Mouse (Mus musculus) neural tube, embryonic 11.5 days (tissue): ENCODE measurements around the gene Hmox1. TPM values are rescaled to one million over a fixed set of nuclear protein-coding genes. Genes with fewer than 3 reads are reported as not detected.

Experiments used
- ATAC-seq: fragments of 200-750 bp; cut with Nextera tagmentation; 2 replicates; pipeline ENCODE4 v1.8.0; 2017; ENCODE audit warnings: moderate number of reproducible peaks, mild to moderate bottlenecking, moderate TSS enrichment, moderate library complexity; ENCODE audit not compliant: insufficient read depth, low FRiP score, low TSS enrichment
- DNase-seq: peaks from one replicate; pipeline ENCODE4 v3.0.0-alpha.2; 2015; ENCODE audit warnings: low spot score
- H3K27ac ChIP-seq: fragments of 300-500 bp; sonication (generic); 2 replicates; pipeline ENCODE4 v1.5.1; 2014; ENCODE audit warnings: low read depth, mild to moderate bottlenecking, low read length
- H3K27me3 ChIP-seq: fragments of 300-500 bp; sonication (generic); 2 replicates; pipeline ENCODE4 v1.6.1; 2014; ENCODE audit warnings: mild to moderate bottlenecking, low read length, mixed read lengths; ENCODE audit not compliant: control insufficient read depth, insufficient read depth
- H3K36me3 ChIP-seq: fragments of 300-500 bp; sonication (generic); 2 replicates; pipeline ENCODE4 v1.6.1; 2014; ENCODE audit warnings: mild to moderate bottlenecking, low read length, moderate library complexity, mixed read lengths; ENCODE audit not compliant: control insufficient read depth, insufficient read depth
- H3K4me1 ChIP-seq: fragments of 300-500 bp; sonication (generic); 2 replicates; pipeline ENCODE4 v1.6.1; 2014; ENCODE audit warnings: low read length, mixed read lengths; ENCODE audit not compliant: control insufficient read depth, insufficient read depth
- H3K4me2 ChIP-seq: fragments of 300-500 bp; sonication (generic); 2 replicates; pipeline ENCODE4 v1.6.1; 2014; ENCODE audit warnings: low read depth, mild to moderate bottlenecking, moderate library complexity
- H3K4me3 ChIP-seq: fragments of 300-500 bp; sonication (generic); 2 replicates; pipeline ENCODE4 v1.5.1; 2014; ENCODE audit warnings: low read depth, low read length
- H3K9ac ChIP-seq: fragments of 300-500 bp; sonication (generic); 2 replicates; pipeline ENCODE4 v1.6.1; 2014; ENCODE audit warnings: mild to moderate bottlenecking, low read length
- H3K9me3 ChIP-seq: fragments of 300-500 bp; sonication (generic); 2 replicates; pipeline ENCODE4 v1.6.1; 2016; ENCODE audit warnings: low read length; ENCODE audit not compliant: control insufficient read depth
- WGBS: fragments of 180-500 bp; shearing (Covaris S2); extraction: QIAGEN DNeasy Blood & Tissue Kit; methylation state at CpG from one replicate; pipeline ENCODE4 v1.1.7; 2014; 5-methylcytosine and 5-hydroxymethylcytosine counted together
- polyA plus RNA-seq: library from polyadenylated mRNA; unstranded; fragments of >200 nt; fragmentation: Nextera tagmentation; extraction: Ambion mirVana; gene quantifications from 2 replicates; pipeline ENCODE4 v1.2.1, GENCODE M21; 2014

Hmox1 gene
- polyA plus RNA-seq, 1 experiment from 2014 or later: 15.9 TPM

DNA sequence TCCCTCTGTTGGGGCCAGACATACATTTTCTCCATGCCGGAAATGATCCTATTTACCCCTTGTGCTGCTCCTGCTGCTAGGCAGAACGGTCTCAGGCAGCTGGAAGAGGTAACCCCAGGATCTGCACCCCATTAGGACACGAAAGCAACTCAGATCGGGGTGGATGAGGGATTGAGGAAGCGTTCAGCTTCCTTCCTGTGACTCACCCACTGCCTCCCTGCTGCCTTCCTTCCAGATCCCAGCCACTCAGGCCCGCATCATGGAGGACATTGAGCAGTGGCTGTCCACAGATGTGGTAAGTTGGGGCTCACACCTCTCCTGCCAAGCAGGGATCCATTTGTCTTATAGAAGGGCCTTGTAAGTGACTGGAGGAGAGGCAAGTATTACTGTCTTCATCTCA, 26.1 kb upstream of the Hmox1 start:
- Histone ChIP-seq H3K36me3 (no peaks in the 10 kb centered on the region), H3K27ac (no peak overlapping the region), H3K4me1 (no peaks in the 10 kb centered on the region), H3K4me2 (no peak overlapping the region), H3K27me3 (no peaks in the 10 kb centered on the region), H3K9ac (no peak overlapping the region), H3K4me3 (no peak overlapping the region), H3K9me3 (no peaks in the 10 kb centered on the region)
- no peak for DNase-seq
- WGBS: 87% methylated on average over 6 of the region's 6 CpGs
- no peak for ATAC-seq

- Histone ChIP-seq H3K27me3 (no peaks in the 10 kb centered on the region), H3K36me3 (no peaks in the 10 kb centered on the region), H3K9ac (no peak overlapping the region), H3K4me2 (no peak overlapping the region), H3K4me1 (no peaks in the 10 kb centered on the region), H3K4me3 (no peak overlapping the region), H3K9me3 (no peaks in the 10 kb centered on the region), H3K27ac (no peak overlapping the region)
- WGBS: 84% methylated on average over 1 of the region's 1 CpGs
- no peak for ATAC-seq
- no peak for DNase-seq
Observed at GRCm38 (mm10) chr8:75070297-75070696, 23.1 kb upstream of the Hmox1 start.

GRCm38 (mm10) chr8:75071627-75072346, 21.6 kb upstream of the Hmox1 start:
- peak; percentile 70 for ATAC-seq
- 30% methylated on average over 4 of the region's 4 CpGs for WGBS
- no peak overlapping the region for H3K4me2 ChIP-seq
- no peak overlapping the region for H3K4me3 ChIP-seq
- no peak overlapping the region for H3K27ac ChIP-seq
- H3K9ac ChIP-seq: no peak overlapping the region
- H3K36me3 ChIP-seq: no peaks in the 10 kb centered on the region
- H3K27me3 ChIP-seq: no peaks in the 10 kb centered on the region
- H3K9me3 ChIP-seq: no peaks in the 10 kb centered on the region
- peak; percentile 77 for DNase-seq
- H3K4me1 ChIP-seq: no peaks in the 10 kb centered on the region

DNA sequence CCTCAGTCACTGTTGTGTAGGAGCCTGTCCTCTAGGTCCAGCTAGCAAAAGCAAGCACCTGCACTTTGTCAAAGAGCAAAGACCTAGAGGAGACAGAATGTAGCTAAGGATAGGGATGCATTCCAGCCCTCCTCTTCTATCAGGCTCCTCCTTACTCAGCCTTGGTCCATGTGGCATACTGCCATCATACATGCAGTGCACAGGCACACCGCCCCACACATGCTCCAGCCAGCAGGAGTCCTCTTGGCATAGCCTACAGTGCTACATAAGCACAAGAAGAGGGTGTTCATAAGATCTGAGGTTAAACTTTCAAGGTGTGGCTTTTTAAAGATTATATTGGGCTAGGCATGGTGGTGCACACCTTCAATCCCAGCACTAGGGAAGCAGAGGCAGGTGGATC, 18.5 kb upstream of the Hmox1 start:
- 90% methylated on average over 1 of the region's 1 CpGs for WGBS
- ATAC-seq: no peak
- Histone ChIP-seq H3K36me3 (no peaks in the 10 kb centered on the region), H3K9ac (no peak overlapping the region), H3K27ac (no peak overlapping the region), H3K4me2 (no peak overlapping the region), H3K9me3 (no peaks in the 10 kb centered on the region), H3K27me3 (no peaks in the 10 kb centered on the region), H3K4me3 (no peak overlapping the region), H3K4me1 (no peaks in the 10 kb centered on the region)
- no peak for DNase-seq

DNA sequence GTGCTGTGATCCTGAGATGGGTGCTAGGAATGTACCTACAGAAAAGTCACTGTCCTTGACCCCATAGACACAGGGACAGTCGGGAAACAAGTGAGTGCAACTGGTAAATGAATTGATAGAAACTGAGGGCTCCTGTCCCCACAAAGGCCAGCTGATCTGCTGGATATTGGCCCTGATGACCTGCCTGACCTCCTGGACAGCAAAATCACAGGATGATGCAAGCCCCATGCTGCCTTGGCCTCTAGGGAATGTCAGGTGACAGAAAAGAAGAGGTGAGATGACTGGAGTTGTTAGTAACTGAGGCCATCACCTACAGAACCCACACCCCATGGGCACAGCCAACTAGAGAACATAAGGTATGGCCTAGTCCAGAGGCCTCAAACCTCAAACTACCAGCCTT, 15.2 kb upstream of the Hmox1 start:
- Histone ChIP-seq H3K4me2 (no peak overlapping the region), H3K4me1 (no peaks in the 10 kb centered on the region), H3K27me3 (no peaks in the 10 kb centered on the region), H3K9me3 (no peaks in the 10 kb centered on the region), H3K9ac (no peak overlapping the region), H3K36me3 (no peaks in the 10 kb centered on the region), H3K4me3 (no peak overlapping the region), H3K27ac (no peak overlapping the region)
- ATAC-seq: no peak
- no peak for DNase-seq
- 80% methylated on average over 1 of the region's 1 CpGs for WGBS

GRCm38 (mm10) chr8:75078851-75079250, 14.6 kb upstream of the Hmox1 start:
- H3K27ac ChIP-seq: no peak overlapping the region
- no peak overlapping the region for H3K9ac ChIP-seq
- 94% methylated on average over 9 of the region's 9 CpGs for WGBS
- no peaks in the 10 kb centered on the region for H3K9me3 ChIP-seq
- H3K36me3 ChIP-seq: no peaks in the 10 kb centered on the region
- H3K4me1 ChIP-seq: no peaks in the 10 kb centered on the region
- no peak overlapping the region for H3K4me3 ChIP-seq
- no peak overlapping the region for H3K4me2 ChIP-seq
- H3K27me3 ChIP-seq: no peaks in the 10 kb centered on the region
- ATAC-seq: no peak
- no peak for DNase-seq

DNA sequence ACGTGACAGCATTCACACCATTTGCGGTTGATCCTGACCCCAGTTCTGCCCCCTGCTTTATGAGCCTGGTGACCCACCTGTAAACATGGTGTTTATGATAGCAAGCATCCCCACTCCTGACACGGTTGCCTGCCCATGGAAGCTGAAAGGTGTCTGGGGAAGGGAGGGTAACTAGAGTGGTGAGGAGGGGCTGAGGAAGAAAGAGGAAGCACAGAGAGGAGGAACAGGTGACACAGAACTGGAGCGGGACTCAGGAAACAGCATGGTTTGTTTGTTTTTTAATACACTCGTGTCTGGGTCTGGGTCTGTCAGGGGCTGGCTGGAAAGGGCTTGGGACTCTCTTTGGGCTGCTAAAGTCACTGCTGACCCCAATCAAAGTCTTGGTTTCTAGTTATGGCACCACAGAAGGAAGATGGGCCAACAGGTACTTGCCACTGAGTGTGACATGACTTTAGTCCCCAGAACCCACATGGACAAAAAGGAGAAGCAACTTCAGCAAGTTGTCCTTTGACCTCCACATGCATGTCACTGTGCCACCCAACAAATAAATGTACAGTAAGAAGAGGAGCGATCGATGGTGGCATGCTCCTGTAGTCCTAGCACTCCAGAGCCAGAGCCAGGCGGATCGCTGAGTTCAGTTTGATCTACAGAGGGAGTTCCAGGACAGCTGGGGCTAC, 11.9 kb upstream of the Hmox1 start:
- Histone ChIP-seq H3K27ac (no peak overlapping the region), H3K4me2 (no peak overlapping the region), H3K4me1 (no peaks in the 10 kb centered on the region), H3K9me3 (no peaks in the 10 kb centered on the region), H3K9ac (no peak overlapping the region), H3K27me3 (no peaks in the 10 kb centered on the region), H3K36me3 (no peaks in the 10 kb centered on the region), H3K4me3 (no peak overlapping the region)
- ATAC-seq (no peak), DNase-seq (no peak)
- 77% methylated on average over 9 of the region's 9 CpGs for WGBS

DNA sequence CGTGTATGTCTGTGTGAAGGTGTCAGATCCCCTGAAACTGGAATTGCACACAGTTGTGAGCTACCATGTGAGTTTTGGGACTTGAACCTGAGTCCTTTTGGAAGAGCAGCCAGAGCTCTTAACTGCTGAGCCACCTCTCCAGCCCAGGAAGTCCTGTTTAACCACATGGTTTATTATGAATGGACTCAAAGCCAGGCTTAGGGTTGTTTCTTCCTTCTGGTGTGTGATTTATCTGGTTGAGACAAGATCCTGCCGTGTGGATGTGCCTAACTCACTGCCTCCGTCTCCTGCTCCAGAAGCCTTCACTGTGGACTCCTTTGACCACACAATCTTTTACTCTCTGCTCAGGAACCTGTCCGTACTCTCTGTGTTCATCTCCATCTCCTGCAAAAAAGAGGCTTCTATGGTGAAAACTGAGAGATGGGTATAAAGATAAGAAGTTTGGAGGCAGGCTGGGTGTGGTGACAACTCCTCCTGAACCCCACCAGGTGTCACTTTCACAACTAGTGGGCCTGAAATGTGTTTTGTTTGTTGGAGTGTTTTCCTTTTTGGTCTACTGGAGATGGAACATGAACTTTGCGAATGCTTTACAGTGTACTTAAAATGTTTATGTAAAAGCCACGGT, 11.1 kb upstream of the Hmox1 start:
- Histone ChIP-seq H3K36me3 (no peaks in the 10 kb centered on the region), H3K4me2 (no peak overlapping the region), H3K9me3 (no peaks in the 10 kb centered on the region), H3K4me1 (no peaks in the 10 kb centered on the region), H3K4me3 (no peak overlapping the region), H3K27ac (no peak overlapping the region), H3K27me3 (no peaks in the 10 kb centered on the region), H3K9ac (no peak overlapping the region)
- no peak for DNase-seq
- ATAC-seq: no peak
- 82% methylated on average over 6 of the region's 6 CpGs for WGBS

DNA sequence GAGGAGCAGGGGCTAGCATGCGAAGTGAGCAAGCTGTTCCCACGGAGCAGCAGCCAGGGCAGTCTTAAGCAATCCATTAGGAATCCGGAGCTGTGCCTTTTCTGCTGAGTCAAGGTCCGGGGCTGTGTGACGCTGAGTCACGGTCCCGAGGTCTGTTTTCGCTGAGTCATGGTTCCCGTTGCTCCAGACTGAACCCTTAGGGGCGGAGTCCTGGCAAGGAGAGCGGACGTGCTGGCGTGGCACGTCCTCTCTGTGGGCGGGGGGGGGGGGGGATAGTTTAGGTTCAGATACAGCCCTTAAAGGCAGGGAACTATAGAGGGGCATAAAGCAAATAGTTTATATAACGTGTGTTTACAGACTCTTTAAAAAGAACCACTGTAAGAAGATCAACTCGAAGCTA, 9.6 kb upstream of the Hmox1 start:
- Histone ChIP-seq H3K4me2 (peak overlapping the region; percentile 31), H3K9me3 (no peaks in the 10 kb centered on the region), H3K27me3 (no peaks in the 10 kb centered on the region), H3K4me1 (no peaks in the 10 kb centered on the region), H3K4me3 (no peak overlapping the region), H3K36me3 (no peaks in the 10 kb centered on the region), H3K27ac (no peak overlapping the region), H3K9ac (no peak overlapping the region)
- DNase-seq: peak; percentile 90
- 7% methylated on average over 17 of the region's 17 CpGs for WGBS
- ATAC-seq: peak; percentile 87
